ENCODE assay signal across 13 mouse cellular contexts in the genomic region with DNA sequence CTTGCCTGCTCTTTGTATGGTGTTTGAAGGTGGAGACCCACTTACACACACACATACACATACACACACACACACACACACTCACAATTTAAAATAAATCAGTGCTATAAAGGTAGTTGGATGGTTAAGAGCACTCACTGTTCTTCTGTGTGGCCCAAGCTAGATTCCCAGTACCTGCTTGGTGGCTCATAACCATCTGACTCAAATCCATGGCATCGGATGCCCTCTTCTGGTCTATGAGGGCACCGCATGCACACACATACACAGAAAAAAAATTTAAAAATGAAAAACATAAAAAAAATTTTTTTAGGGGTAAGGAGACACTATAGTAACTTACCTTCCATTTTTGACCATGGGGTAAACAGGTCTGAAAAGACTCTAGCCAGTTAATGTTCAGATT.
"Had no signal": no experiment of that assay in that cellular context is flagged by ENCODE, and none has a peak within 500 bp of the region (broad histone marks: within the 10 kb centered on the region; RNA-seq: fewer than 3 reads in every experiment).

No protein-coding gene starts in this region.

- H3K27me3 ChIP-seq: limb, embryonic 12.5 days; midbrain, embryonic 15.5 days; stomach, embryonic 15.5 days had no signal

- H3K36me3 ChIP-seq: limb, embryonic 12.5 days; midbrain, embryonic 15.5 days; stomach, embryonic 15.5 days had no signal

- H3K4me2 ChIP-seq: limb, embryonic 12.5 days; midbrain, embryonic 11.5 days; midbrain, embryonic 15.5 days; stomach, embryonic 15.5 days had no signal

- H3K27ac ChIP-seq: limb, embryonic 12.5 days; liver, embryonic 14.5 days; midbrain, embryonic 15.5 days; stomach, embryonic 15.5 days had no signal

- H3K9ac ChIP-seq: limb, embryonic 12.5 days; liver, embryonic 14.5 days; midbrain, embryonic 15.5 days; stomach, embryonic 15.5 days had no signal

- H3K9me3 ChIP-seq: limb, embryonic 12.5 days; midbrain, embryonic 15.5 days; stomach, embryonic 15.5 days had no signal

- ATAC-seq: midbrain, embryonic 15.5 days had no signal

- H3K4me3 ChIP-seq: limb, embryonic 12.5 days; midbrain, embryonic 15.5 days; stomach, embryonic 15.5 days had no signal

- H3K4me1 ChIP-seq: midbrain, embryonic 15.5 days; stomach, embryonic 15.5 days had no signal

- DNase-seq: kidney, adult 8-10 months; layer of hippocampus, adult 9-11 months; layer of hippocampus, postnatal 36 days; lung, adult 2 months; lung, postnatal 10 days; lung, postnatal 4 days; right cerebral cortex, postnatal 14 days; thymus, postnatal 36 days had no signal
